Mouse (Mus musculus): Measurements from ENCODE around the gene Hkdc1. TPM values are rescaled to one million over a fixed set of nuclear protein-coding genes. Genes with fewer than 3 reads are reported as not detected.

The Hkdc1 gene
- total and polyA plus RNA-seq, 2 experiments from 2014 or later, result 0.44 to 0.46 TPM

GRCm38 (mm10) chr10:62336601-62337578 lies 85.4 kb downstream of the Hkdc1 start:
- Histone ChIP-seq H3K4me3 (ENCODE audit: low read depth, low read length) (no peak overlapping the region), H3K36me3 (ENCODE audit: insufficient read depth, low read length) (no peaks in the 10 kb centered on the region), H3K27ac (ENCODE audit: low read depth, low read length) (no peak overlapping the region), H3K4me2 (ENCODE audit: low read depth, low read length, poor library complexity, severe bottlenecking) (0 out of 2 replicates have a peak overlapping the region, but pooled peaks have one; percentile 12), H3K9ac (replicated peaks; ENCODE audit: low read length, poor library complexity, severe bottlenecking) (0 out of 2 replicates have a peak overlapping the region, but pooled peaks have one; percentile 2), H3K4me1 (ENCODE audit: insufficient read depth, low read length) (peaks cover 12% of the 10 kb centered on the region), H3K9me3 (ENCODE audit: low read length) (no peaks in the 10 kb centered on the region), H3K27me3 (ENCODE audit: insufficient read depth, low read length) (no peaks in the 10 kb centered on the region)
- DNase-seq (ENCODE audit: low spot score) (no peak), ATAC-seq (ENCODE audit: low FRiP score) (no peak)
- WGBS, result 26% methylated on average over 12 of the region's 12 CpGs
- no peak for TF ChIP-seq CTCF (IDR thresholded peaks at IDR 0.05)

DNA sequence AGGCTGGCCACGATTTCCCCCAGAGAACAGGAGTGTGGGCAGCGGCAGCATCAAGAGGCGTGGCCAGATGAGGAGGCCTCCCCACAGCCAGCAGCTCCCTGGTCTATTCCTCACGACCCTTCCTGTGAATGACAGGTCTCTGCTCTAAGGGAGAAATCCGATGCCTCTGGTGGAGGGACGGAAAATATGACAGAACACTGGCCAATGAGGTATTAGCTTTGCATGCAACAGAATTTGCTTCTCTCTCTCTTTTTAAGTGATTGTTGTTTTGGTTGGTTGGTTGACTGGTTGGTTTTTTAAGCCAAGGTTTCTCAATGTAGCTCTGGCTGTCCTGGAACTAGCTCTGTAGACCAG lies 86.9 kb downstream of the Hkdc1 start:
- peak; percentile 32 for TF ChIP-seq CTCF (IDR thresholded peaks at IDR 0.05)
- Histone ChIP-seq H3K4me2 (ENCODE audit: low read depth, low read length, poor library complexity, severe bottlenecking) (0 out of 2 replicates have a peak overlapping the region, but pooled peaks have one; percentile 15), H3K27ac (ENCODE audit: low read depth, low read length) (no peak overlapping the region), H3K36me3 (ENCODE audit: insufficient read depth, low read length) (no peaks in the 10 kb centered on the region), H3K4me3 (ENCODE audit: low read depth, low read length) (no peak overlapping the region), H3K9me3 (ENCODE audit: low read length) (no peaks in the 10 kb centered on the region), H3K4me1 (ENCODE audit: insufficient read depth, low read length) (peaks cover 9% of the 10 kb centered on the region; the same call in 1 of the 2 replicates), H3K27me3 (ENCODE audit: insufficient read depth, low read length) (no peaks in the 10 kb centered on the region), H3K9ac (replicated peaks; ENCODE audit: low read length, poor library complexity, severe bottlenecking) (no peak overlapping the region)
- DNase-seq (ENCODE audit: low spot score) (peak; percentile 27), ATAC-seq (ENCODE audit: low FRiP score) (no peak)
- 15% methylated on average over 6 of the region's 6 CpGs for WGBS

DNA sequence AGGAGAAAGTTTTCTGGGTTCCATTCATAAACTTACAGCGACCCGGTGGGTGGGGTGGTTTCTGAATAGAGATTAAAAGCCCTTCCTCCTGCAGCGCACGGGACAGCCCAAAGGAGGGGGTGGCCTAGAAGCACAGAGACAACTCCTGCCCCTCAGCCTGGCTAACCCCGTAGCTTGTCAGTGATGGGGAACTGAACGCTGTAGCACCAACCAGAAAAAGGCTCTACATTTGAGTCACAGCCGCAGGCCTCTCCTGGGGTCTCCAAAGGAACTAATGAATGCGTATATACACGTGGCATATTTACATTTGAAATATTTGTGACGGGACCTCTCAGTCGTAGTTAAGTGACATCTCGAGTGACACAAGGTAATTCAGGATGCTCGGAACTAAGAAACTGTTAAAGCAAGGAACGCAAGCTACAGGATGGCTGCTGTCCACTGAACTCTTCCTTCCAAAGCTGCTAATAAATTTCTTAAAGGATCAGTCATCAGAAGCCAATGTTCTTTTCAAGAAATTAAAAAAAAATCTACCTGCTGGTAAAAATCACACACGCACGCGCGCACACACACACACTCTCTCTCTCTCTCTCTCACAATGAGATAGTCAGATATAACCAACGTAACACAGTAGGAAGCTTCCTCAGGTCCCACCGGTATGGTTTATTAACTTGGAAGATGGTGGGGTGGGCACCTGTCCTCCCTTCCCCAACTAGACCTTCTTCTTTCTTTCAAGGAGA lies 87.4 kb downstream of the Hkdc1 start:
- DNase-seq (ENCODE audit: low spot score) (no peak), ATAC-seq (ENCODE audit: low FRiP score) (no peak)
- no peak overlapping the region for H3K4me3 ChIP-seq (ENCODE audit: low read depth, low read length)
- no peaks in the 10 kb centered on the region for H3K27me3 ChIP-seq (ENCODE audit: insufficient read depth, low read length)
- H3K9me3 ChIP-seq (ENCODE audit: low read length), result no peaks in the 10 kb centered on the region
- H3K9ac ChIP-seq (replicated peaks; ENCODE audit: low read length, poor library complexity, severe bottlenecking), result no peak overlapping the region
- WGBS, result 37% methylated on average over 20 of the region's 20 CpGs
- no peak overlapping the region for H3K27ac ChIP-seq (ENCODE audit: low read depth, low read length)
- H3K4me2 ChIP-seq (ENCODE audit: low read depth, low read length, poor library complexity, severe bottlenecking), result 0 out of 2 replicates have a peak overlapping the region, but pooled peaks have one; percentile 15
- H3K36me3 ChIP-seq (ENCODE audit: insufficient read depth, low read length), result no peaks in the 10 kb centered on the region
- TF ChIP-seq CTCF (IDR thresholded peaks at IDR 0.05), result no peak
- peaks cover 9% of the 10 kb centered on the region; the same call in 1 of the 2 replicates for H3K4me1 ChIP-seq (ENCODE audit: insufficient read depth, low read length)

DNA sequence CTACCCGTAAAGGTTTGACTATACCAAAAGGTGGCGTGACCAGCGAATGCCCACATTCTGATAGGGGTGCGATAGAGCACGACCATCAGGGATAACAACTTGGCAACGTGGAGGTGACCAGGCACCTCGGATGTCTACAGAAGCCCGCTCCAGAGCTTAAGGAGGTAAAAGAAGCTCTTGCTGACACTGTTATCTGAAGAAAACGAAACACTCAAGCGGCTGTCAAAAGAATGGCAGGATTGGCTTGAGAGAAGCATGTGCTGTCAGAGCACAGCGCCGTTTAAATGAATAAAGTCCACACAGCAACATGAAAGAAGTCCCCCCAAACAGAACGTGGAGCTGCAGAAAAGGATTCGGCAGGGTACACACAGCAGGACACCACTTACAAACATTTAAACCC lies 89.0 kb downstream of the Hkdc1 start:
- Histone ChIP-seq H3K36me3 (ENCODE audit: insufficient read depth, low read length) (no peaks in the 10 kb centered on the region), H3K4me3 (ENCODE audit: low read depth, low read length) (no peak overlapping the region), H3K27me3 (ENCODE audit: insufficient read depth, low read length) (no peaks in the 10 kb centered on the region), H3K4me1 (ENCODE audit: insufficient read depth, low read length) (peaks cover 4% of the 10 kb centered on the region; the same call in 1 of the 2 replicates), H3K4me2 (ENCODE audit: low read depth, low read length, poor library complexity, severe bottlenecking) (no peak overlapping the region), H3K9me3 (ENCODE audit: low read length) (no peaks in the 10 kb centered on the region), H3K27ac (ENCODE audit: low read depth, low read length) (no peak overlapping the region), H3K9ac (replicated peaks; ENCODE audit: low read length, poor library complexity, severe bottlenecking) (no peak overlapping the region)
- 62% methylated on average over 14 of the region's 14 CpGs for WGBS
- ATAC-seq (ENCODE audit: low FRiP score) (no peak), DNase-seq (ENCODE audit: low spot score) (no peak)
- TF ChIP-seq CTCF (IDR thresholded peaks at IDR 0.05), result no peak

Other genes starting within 250 kb of the Hkdc1 start
- 13.8 and 20.2 TPM in 2 replicates for gene Tspan15, start 191.2 kb downstream of the Hkdc1 start, total RNA-seq (2014; rRNA removed)
- 17.0 and 19.0 TPM in 2 replicates for gene Tspan15, start 191.2 kb downstream of the Hkdc1 start, polyA plus RNA-seq (2015; fragmentation: Nextera tagmentation; extraction: Ambion mirVana)
- gene Tacr2, start 170.1 kb downstream of the Hkdc1 start, total RNA-seq (2014; rRNA removed), result not detected in 2 replicates
- gene Tacr2, start 170.1 kb downstream of the Hkdc1 start, polyA plus RNA-seq (2015; fragmentation: Nextera tagmentation; extraction: Ambion mirVana), result 0.06 TPM in 1 of 2 replicates, not detected in the other
- 103 and 119 TPM in 2 replicates for gene Hk1, start 42.6 kb downstream of the Hkdc1 start, total RNA-seq (2014; rRNA removed)
- 157 and 163 TPM in 2 replicates for gene Hk1, start 42.6 kb downstream of the Hkdc1 start, polyA plus RNA-seq (2015; fragmentation: Nextera tagmentation; extraction: Ambion mirVana)
- gene 4930507D05Rik, start 27.0 kb upstream of the Hkdc1 start, total RNA-seq (2014; rRNA removed), result 1.7 and 2.7 TPM in 2 replicates
- gene 4930507D05Rik, start 27.0 kb upstream of the Hkdc1 start, polyA plus RNA-seq (2015; fragmentation: Nextera tagmentation; extraction: Ambion mirVana), result 1.2 and 1.5 TPM in 2 replicates
- gene Supv3l1, start 27.2 kb upstream of the Hkdc1 start, total RNA-seq (2014; rRNA removed), result 23.4 and 26.6 TPM in 2 replicates
- 15.5 and 16.1 TPM in 2 replicates for gene Supv3l1, start 27.2 kb upstream of the Hkdc1 start, polyA plus RNA-seq (2015; fragmentation: Nextera tagmentation; extraction: Ambion mirVana)
- gene Vps26a, start 64.3 kb upstream of the Hkdc1 start, total RNA-seq (2014; rRNA removed), result 28.6 and 31.4 TPM in 2 replicates
- gene Vps26a, start 64.3 kb upstream of the Hkdc1 start, polyA plus RNA-seq (2015; fragmentation: Nextera tagmentation; extraction: Ambion mirVana), result 41.8 and 42.6 TPM in 2 replicates
- 15.5 and 16.2 TPM in 2 replicates for gene Srgn, start 105.0 kb upstream of the Hkdc1 start, total RNA-seq (2014; rRNA removed)
- gene Srgn, start 105.0 kb upstream of the Hkdc1 start, polyA plus RNA-seq (2015; fragmentation: Nextera tagmentation; extraction: Ambion mirVana), result 19.3 and 23.5 TPM in 2 replicates
- gene Kif1bp, start 156.0 kb upstream of the Hkdc1 start, total RNA-seq (2014; rRNA removed), result 70.5 and 84.2 TPM in 2 replicates
- 69.2 and 73.4 TPM in 2 replicates for gene Kif1bp, start 156.0 kb upstream of the Hkdc1 start, polyA plus RNA-seq (2015; fragmentation: Nextera tagmentation; extraction: Ambion mirVana)
- 16.7 and 20.2 TPM in 2 replicates for gene Ddx21, start 179.8 kb upstream of the Hkdc1 start, total RNA-seq (2014; rRNA removed)
- 8.7 and 10.6 TPM in 2 replicates for gene Ddx21, start 179.8 kb upstream of the Hkdc1 start, polyA plus RNA-seq (2015; fragmentation: Nextera tagmentation; extraction: Ambion mirVana)
- gene Ddx50, start 228.7 kb upstream of the Hkdc1 start, total RNA-seq (2014; rRNA removed), result 40.8 and 61.8 TPM in 2 replicates
- gene Ddx50, start 228.7 kb upstream of the Hkdc1 start, polyA plus RNA-seq (2015; fragmentation: Nextera tagmentation; extraction: Ambion mirVana), result 71.9 and 77.0 TPM in 2 replicates

Data from midbrain, postnatal 0 days (tissue).